Mouse (Mus musculus): ENCODE measurements at regions not wholly inside any gene's neighbourhood (a gene's known extent, or its start where the extent isn't known, plus 50 kb on each side); places are given as distances from the start of the nearest gene placed in this dataset.

- no peak for DNase-seq (ENCODE audit: low read depth, low spot score)
Observed at GRCm38 (mm10) chrX:58244544-58244943, 222.0 kb downstream of the Zic3 start.

DNA sequence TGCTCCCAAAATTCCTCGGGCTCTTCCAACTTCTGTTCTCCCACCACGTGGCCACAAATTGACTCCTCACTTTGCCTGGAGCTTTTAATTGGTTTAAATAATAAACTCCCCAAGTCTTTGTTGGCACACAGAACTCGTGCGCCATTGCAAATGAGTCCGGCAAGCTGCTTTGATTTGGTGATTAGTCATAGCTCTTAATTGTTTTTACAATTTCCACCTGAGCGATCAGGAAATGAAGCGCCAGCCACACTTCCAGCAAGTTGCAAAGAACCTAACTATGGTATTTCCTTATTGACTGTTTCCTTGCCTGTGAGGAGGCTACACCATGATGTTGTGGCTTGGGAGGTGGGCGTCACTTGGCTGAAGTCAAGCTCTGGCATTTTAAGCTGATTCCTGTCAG is 233.5 kb downstream of the Zic3 start:
- DNase-seq (ENCODE audit: low read depth, low spot score) = no peak

GRCm38 (mm10) chrX:58282903-58283302 is 260.4 kb downstream of the Zic3 start:
- no peak for DNase-seq (ENCODE audit: low read depth, low spot score)

DNA sequence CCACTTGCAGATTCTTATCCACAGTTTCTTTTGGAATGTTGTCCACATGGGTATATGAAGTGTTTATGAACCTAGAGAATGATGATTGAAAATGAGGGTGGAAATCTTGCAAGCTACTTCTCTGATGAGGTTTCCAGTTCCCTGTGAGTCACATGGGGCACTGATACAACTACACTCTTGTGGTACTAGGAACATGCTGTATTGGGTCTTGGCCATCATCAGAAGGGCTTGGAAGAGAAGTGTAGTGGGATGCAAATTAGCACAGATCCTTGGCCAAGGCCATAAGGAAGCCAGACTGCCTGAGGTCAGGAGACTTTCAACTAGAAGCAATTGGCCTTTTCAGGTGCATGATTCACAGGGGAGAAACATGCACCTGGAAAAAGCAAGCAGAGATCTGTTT is 300.3 kb downstream of the Zic3 start:
- DNase-seq (ENCODE audit: low read depth, low spot score) = no peak

DNA sequence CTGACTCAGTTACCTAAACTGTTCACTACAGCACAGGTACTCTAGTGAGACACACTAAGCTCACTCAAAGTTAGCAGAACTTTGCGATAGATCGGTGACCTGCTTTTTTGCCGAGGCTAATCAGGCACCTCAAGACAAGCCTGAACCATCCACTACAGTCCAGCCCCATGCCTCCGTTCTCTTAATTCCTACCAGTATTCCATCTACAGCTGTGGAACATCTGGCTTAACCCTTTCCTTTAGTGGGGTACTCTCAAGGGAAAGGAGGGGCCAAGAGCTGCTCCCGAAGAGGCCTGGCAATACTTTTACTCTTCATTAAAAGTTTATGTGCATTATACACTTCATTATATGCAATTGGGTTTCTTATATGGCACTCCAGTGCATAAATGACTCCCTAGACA is 329.1 kb downstream of the Zic3 start:
- no peak for DNase-seq (ENCODE audit: low read depth, low spot score)

DNA sequence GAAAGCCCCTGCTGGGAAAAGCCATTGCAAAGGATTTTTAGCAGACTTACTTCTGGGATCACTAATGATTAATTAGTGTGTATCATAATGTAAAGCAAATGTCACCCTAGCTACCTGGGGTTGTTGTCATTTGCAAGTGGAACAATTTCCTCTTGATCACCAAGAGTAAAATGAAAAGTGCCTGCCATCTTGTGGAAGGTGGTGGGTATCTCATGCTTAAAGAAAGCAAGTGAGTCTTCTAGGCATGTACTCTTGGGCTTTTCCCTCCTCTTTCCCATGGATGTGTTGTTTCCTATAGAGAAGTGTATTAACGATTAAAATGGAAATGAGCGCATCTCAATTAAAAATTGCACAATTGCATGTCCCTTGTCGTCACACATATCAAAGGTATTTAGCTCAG is 355.4 kb downstream of the Zic3 start:
- DNase-seq (ENCODE audit: low read depth, low spot score) = peak; percentile 10

Measured in mesoderm, embryonic 11.5 days (tissue).